Mouse (Mus musculus) kidney, postnatal 36 days (tissue): Measurements from ENCODE around the gene Pkd1l2.

Experiments used
- DNase-seq, 2 experiments: peaks; one replicate each; pipeline ENCODE4 v3.0.0; 2021 to 2022; ENCODE audit warnings: mixed read lengths in 2 of 2

Pkd1l2 gene

GRCm38 (mm10) chr8:117031476-117031875 is 50.8 kb downstream of the Pkd1l2 start:
- no peak for DNase-seq

- DNase-seq = no peak
These were observed 53.6 kb downstream of the Pkd1l2 start for GRCm38 (mm10) chr8:117028686-117029085.

GRCm38 (mm10) chr8:117027601-117028000 is 54.6 kb downstream of the Pkd1l2 start:
- DNase-seq = no peak

GRCm38 (mm10) chr8:117022297-117022993 is 59.8 kb downstream of the Pkd1l2 start:
- DNase-seq = no peak

GRCm38 (mm10) chr8:117019323-117020275 is 62.6 kb downstream of the Pkd1l2 start:
- no peak for DNase-seq

GRCm38 (mm10) chr8:117017896-117018295 is 64.4 kb downstream of the Pkd1l2 start:
- no peak for DNase-seq

- no peak for DNase-seq
These were observed 65.2 kb downstream of the Pkd1l2 start for GRCm38 (mm10) chr8:117017006-117017405.

- no peak for DNase-seq
These were observed 66.6 kb downstream of the Pkd1l2 start for GRCm38 (mm10) chr8:117015670-117016069.

GRCm38 (mm10) chr8:117011366-117011765 is 70.9 kb downstream of the Pkd1l2 start:
- DNase-seq = no peak

GRCm38 (mm10) chr8:116994016-116994716 is 88.1 kb downstream of the Pkd1l2 start:
- DNase-seq = no peak

- DNase-seq = peak; percentile 100
These were observed 89.0 kb downstream of the Pkd1l2 start, which contains the start of gene Gcsh for GRCm38 (mm10) chr8:116993095-116993867. Gcsh (minus strand) TSS chr8:116993537.

- peak; percentile 75 to 82 for DNase-seq
These were observed 89.9 kb downstream of the Pkd1l2 start for GRCm38 (mm10) chr8:116992176-116992971.

GRCm38 (mm10) chr8:116991241-116991640 is 91.0 kb downstream of the Pkd1l2 start:
- DNase-seq = peak; percentile 37 to 49

GRCm38 (mm10) chr8:116989842-116990241 is 92.4 kb downstream of the Pkd1l2 start:
- no peak for DNase-seq

- peak; percentile 73 to 83 for DNase-seq
These were observed 102.1 kb downstream of the Pkd1l2 start for GRCm38 (mm10) chr8:116980117-116980516.

- DNase-seq = peak; percentile 99 to 100
These were observed 103.5 kb downstream of the Pkd1l2 start, which contains the start of gene 1700030J22Rik for GRCm38 (mm10) chr8:116978631-116979256. 1700030J22Rik (minus strand) TSS chr8:116978959.

- no peak for DNase-seq
These were observed 104.2 kb downstream of the Pkd1l2 start for GRCm38 (mm10) chr8:116978052-116978451.

- DNase-seq = peak; percentile 56 to 69
These were observed 106.6 kb downstream of the Pkd1l2 start for GRCm38 (mm10) chr8:116975606-116976005.

GRCm38 (mm10) chr8:116975066-116975465 is 107.2 kb downstream of the Pkd1l2 start:
- peak in 1 of 2 experiments; percentile 14 for DNase-seq

- DNase-seq = peak; percentile 44 to 62
These were observed 112.7 kb downstream of the Pkd1l2 start for GRCm38 (mm10) chr8:116969531-116969930.

- no peak for DNase-seq
These were observed 127.8 kb downstream of the Pkd1l2 start for GRCm38 (mm10) chr8:116954415-116954814.
